Mouse (Mus musculus) kidney, adult 2 months (tissue): ENCODE measurements around the gene Mpp1. TPM values are rescaled to one million over a fixed set of nuclear protein-coding genes. Genes with fewer than 3 reads are reported as not detected.

Source experiments
- DNase-seq: peaks from one replicate; pipeline ENCODE4 v3.0.0; 2021
- H3K27ac ChIP-seq: fragments of 200-500 bp; 2 replicates; pipeline ENCODE4 v1.5.1; 2012; ENCODE audit warnings: low read depth, low read length, control low read depth, inconsistent platforms; ENCODE audit not compliant: insufficient read depth
- H3K27me3 ChIP-seq: fragments of 200-500 bp; replicated peaks from 2 replicates; pipeline ENCODE4 v1.6.1; 2012; ENCODE audit warnings: mild to moderate bottlenecking, moderate library complexity, low read length, inconsistent platforms; ENCODE audit not compliant: control insufficient read depth, insufficient read depth
- H3K36me3 ChIP-seq: fragments of 200-500 bp; 2 replicates; pipeline ENCODE4 v1.6.1; 2012; ENCODE audit warnings: mild to moderate bottlenecking, moderate library complexity, low read length, inconsistent platforms; ENCODE audit not compliant: control insufficient read depth, insufficient read depth
- H3K4me1 ChIP-seq: fragments of 200-500 bp; 2 replicates; pipeline ENCODE4 v1.6.1; 2011; ENCODE audit warnings: low read length; ENCODE audit not compliant: control insufficient read depth, insufficient read depth
- H3K4me3 ChIP-seq: fragments of 200-500 bp; 2 replicates; pipeline ENCODE4 v1.5.1; 2011; ENCODE audit warnings: mild to moderate bottlenecking, low read depth, low read length, control low read depth; ENCODE audit not compliant: insufficient read depth
- CTCF ChIP-seq: fragments of 200-500 bp; conservative IDR thresholded peaks from 2 replicates; pipeline ENCODE4 v1.5.1; 2011; ENCODE audit warnings: low read depth, mild to moderate bottlenecking, control low read depth, low read length, moderate library complexity, mixed read lengths; ENCODE audit not compliant: insufficient read depth, insufficient read length
- POLR2A ChIP-seq: fragments of 200-500 bp; IDR thresholded peaks from one replicate; pipeline ENCODE4 v1.6.1; 2011; ENCODE audit warnings: low read depth, low read length, control low read depth
- WGBS: fragments of 180-500 bp; shearing (Covaris S2); methylation state at CpG from one replicate; pipeline ENCODE4 v1.1.7; 2018; 5-methylcytosine and 5-hydroxymethylcytosine counted together
- polyA plus RNA-seq: library from polyadenylated mRNA; depleted of rRNA; stranded (reverse); fragments of >200 nt; gene quantifications from 2 replicates; pipeline ENCODE4 v1.2.3, GENCODE M21; 2012

Mpp1 gene
- polyA plus RNA-seq, 1 experiment, result 144 TPM

GRCm38 (mm10) chrX:75138182-75138581 is 7.4 kb upstream of the Mpp1 start:
- no peak for DNase-seq
- no peaks in the 10 kb centered on the region; the same call in 1 of the 2 replicates for H3K4me1 ChIP-seq
- 100% methylated on average over 2 of the region's 2 CpGs for whole genome bisulfite sequencing
- TF ChIP-seq CTCF, result no peak
- TF ChIP-seq POLR2A, result no peak
- no peaks in the 10 kb centered on the region for H3K27me3 ChIP-seq
- H3K27ac ChIP-seq, result no peak overlapping the region
- no peaks in the 10 kb centered on the region for H3K36me3 ChIP-seq
- no peak overlapping the region for H3K4me3 ChIP-seq

- Histone ChIP-seq H3K36me3 (no peaks in the 10 kb centered on the region), H3K4me3 (no peak overlapping the region), H3K27ac (no peak overlapping the region), H3K4me1 (no peaks in the 10 kb centered on the region; the same call in 1 of the 2 replicates), H3K27me3 (no peaks in the 10 kb centered on the region)
- no peak for TF ChIP-seq POLR2A
- TF ChIP-seq CTCF, result no peak
- peak; percentile 16 for DNase-seq
- 61% methylated on average over 2 of the region's 2 CpGs for WGBS
Measured at GRCm38 (mm10) chrX:75137729-75138128, 6.9 kb upstream of the Mpp1 start.

GRCm38 (mm10) chrX:75136938-75137337 is 6.1 kb upstream of the Mpp1 start:
- Histone ChIP-seq H3K27ac (no peak overlapping the region; the same call in 1 of the 2 replicates), H3K4me1 (no peaks in the 10 kb centered on the region; the same call in 1 of the 2 replicates), H3K36me3 (no peaks in the 10 kb centered on the region), H3K27me3 (no peaks in the 10 kb centered on the region), H3K4me3 (no peak overlapping the region)
- TF ChIP-seq CTCF (no peak), POLR2A (no peak)
- peak; percentile 74 for DNase-seq

GRCm38 (mm10) chrX:75129474-75129873 is 1.3 kb downstream of the Mpp1 start:
- Histone ChIP-seq H3K36me3 (no peaks in the 10 kb centered on the region), H3K27ac (peak overlapping the region; percentile 82), H3K4me3 (peak overlapping the region; percentile 33), H3K27me3 (no peaks in the 10 kb centered on the region), H3K4me1 (no peaks in the 10 kb centered on the region; the same call in 1 of the 2 replicates)
- 55% methylated on average over 2 of the region's 2 CpGs for WGBS
- TF ChIP-seq CTCF (no peak), POLR2A (no peak)
- no peak for DNase-seq

GRCm38 (mm10) chrX:75128333-75128980 is 2.4 kb downstream of the Mpp1 start:
- H3K27ac ChIP-seq, result peak overlapping the region; percentile 74; the same call in 1 of the 2 replicates
- no peak for TF ChIP-seq CTCF
- no peak for TF ChIP-seq POLR2A
- peak; percentile 80 for DNase-seq

GRCm38 (mm10) chrX:75126893-75127292 is 3.9 kb downstream of the Mpp1 start:
- no peak for DNase-seq
- Histone ChIP-seq H3K27me3 (no peaks in the 10 kb centered on the region), H3K36me3 (no peaks in the 10 kb centered on the region), H3K4me1 (no peaks in the 10 kb centered on the region; the same call in 1 of the 2 replicates), H3K4me3 (no peak overlapping the region), H3K27ac (no peak overlapping the region)
- TF ChIP-seq POLR2A (no peak), CTCF (no peak)

More at GRCm38 (mm10) chrX:75128333-75128980, 2.4 kb downstream of the Mpp1 start:
- Histone ChIP-seq H3K4me1 (no peaks in the 10 kb centered on the region; the same call in 1 of the 2 replicates), H3K36me3 (no peaks in the 10 kb centered on the region), H3K27me3 (no peaks in the 10 kb centered on the region), H3K4me3 (no peak overlapping the region)

GRCm38 (mm10) chrX:75125606-75126005 is 5.2 kb downstream of the Mpp1 start:
- 59% methylated on average over 3 of the region's 3 CpGs for WGBS

More at GRCm38 (mm10) chrX:75125606-75126005, 5.2 kb downstream of the Mpp1 start:
- no peaks in the 10 kb centered on the region; the same call in 1 of the 2 replicates for H3K4me1 ChIP-seq
- peak; percentile 66 for DNase-seq
- no peaks in the 10 kb centered on the region for H3K27me3 ChIP-seq
- no peak overlapping the region for H3K27ac ChIP-seq
- no peak overlapping the region for H3K4me3 ChIP-seq
- H3K36me3 ChIP-seq, result no peaks in the 10 kb centered on the region
- no peak for TF ChIP-seq POLR2A
- TF ChIP-seq CTCF, result no peak
